Mouse (Mus musculus) CD4-positive, CD25-positive, alpha-beta regulatory T cell, adult 2 months (primary cell): ENCODE results near the gene Shpk.

Source experiments
- DNase-seq: peaks from one replicate; pipeline ENCODE4 v3.0.0-alpha.2; 2012; ENCODE audit warnings: low read depth, low spot score

Gene Shpk

DNA sequence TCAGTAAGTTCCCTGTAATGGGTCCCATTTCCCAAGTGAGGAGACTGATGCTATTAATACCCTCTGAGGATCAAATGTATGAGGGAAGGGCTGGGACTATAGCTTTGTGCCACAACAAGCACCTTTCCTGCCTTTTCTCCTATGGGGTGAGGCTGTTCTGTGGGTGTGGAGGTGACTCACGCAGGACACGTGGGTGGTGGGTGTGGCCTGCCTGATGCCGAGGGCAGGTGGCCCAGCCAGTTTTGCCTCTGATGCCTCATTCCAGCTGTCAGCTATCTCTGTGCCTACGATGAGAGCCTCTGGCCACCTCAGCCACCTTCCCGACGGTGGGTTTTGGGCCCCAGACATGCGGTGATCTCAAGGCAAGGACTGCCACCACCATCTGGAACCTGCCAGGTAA lies 68.0 kb downstream of the Shpk start, which contains the start of gene Trpv3:
Trpv3 (plus strand) TSS at position 122 of the 400 bp plus-strand sequence.
- peak; percentile 24 for DNase-seq
